ENCODE assay signal across 8 mouse cellular contexts in genomic region chr4:139967922-139968321, GRCm38 (mm10). TPM values are rescaled to one million over a fixed set of nuclear protein-coding genes. Genes with fewer than 3 reads are reported as not detected.
A peak's percentile ranks its signal among the peaks of the same experiment; 100 is the strongest.
DNase-seq lines count a peak whose midpoint lies in the region; ATAC-seq lines count a peak whose summit lies in the region.

Gene Klhdc7a (minus strand): TSS chr4:139968026.

- peak within 1 kb of the TSS; percentile 72 for H3K27ac ChIP-seq in forebrain, embryonic 10.5 days
- H3K27ac ChIP-seq in forebrain, embryonic 16.5 days (ENCODE audit: low read length), result no peak within 1 kb of the TSS; the same call in 1 of the 2 replicates
- peak within 1 kb of the TSS; percentile 97 for H3K27ac ChIP-seq in kidney, embryonic 16.5 days (ENCODE audit: low read length)

- H3K4me2 ChIP-seq in forebrain, embryonic 16.5 days (ENCODE audit: low read length), result no peak within 1 kb of the TSS
- peak within 1 kb of the TSS; percentile 52 for H3K4me2 ChIP-seq in kidney, embryonic 16.5 days (replicated peaks; ENCODE audit: low read depth, low read length)

- no peak within 1 kb of the TSS for H3K9ac ChIP-seq in forebrain, embryonic 16.5 days (replicated peaks; ENCODE audit: low read depth, low read length)
- H3K9ac ChIP-seq in kidney, embryonic 16.5 days (replicated peaks; ENCODE audit: low read length), result peak within 1 kb of the TSS; percentile 55

- peaks cover 36% of the 10 kb centered on the region for H3K4me1 ChIP-seq in forebrain, embryonic 10.5 days
- peaks cover 6% of the 10 kb centered on the region; the same call in 1 of the 2 replicates for H3K4me1 ChIP-seq in forebrain, embryonic 16.5 days (replicated peaks; ENCODE audit: control insufficient read depth, insufficient read depth, low read length)
- H3K4me1 ChIP-seq in kidney, embryonic 16.5 days (ENCODE audit: insufficient read depth, low read length), result peaks cover 24% of the 10 kb centered on the region

- 53% methylated on average over 4 of the region's 4 CpGs for WGBS in forebrain, embryonic 10.5 days
- WGBS in forebrain, embryonic 16.5 days, result 39% methylated on average over 4 of the region's 4 CpGs
- WGBS in kidney, embryonic 16.5 days, result 16% methylated on average over 4 of the region's 4 CpGs

- no peak for DNase-seq in forebrain, embryonic 10.5 days (ENCODE audit: extremely low spot score, low spot score)
- DNase-seq in cerebellum, postnatal 14 days, result peak; percentile 91 to 92
- peak; percentile 70 to 84 for DNase-seq in heart, adult 9 months (ENCODE audit: low spot score in 2 of 2)
- DNase-seq in liver, result peak; percentile 48
- DNase-seq in right cerebral cortex, postnatal 10 days (ENCODE audit: low spot score in 2 of 2), result peak; percentile 82 to 86
- no peak for DNase-seq in c-Kit-positive CD71-positive TER-119-positive erythroid progenitor cells, embryonic 14.5 days (ENCODE audit: low spot score)

- ATAC-seq in forebrain, embryonic 16.5 days, result no peak
- peak; percentile 90 for ATAC-seq in kidney, embryonic 16.5 days (ENCODE audit: low FRiP score, low TSS enrichment)

- H3K9me3 ChIP-seq in forebrain, embryonic 10.5 days, result no peaks in the 10 kb centered on the region
- no peaks in the 10 kb centered on the region for H3K9me3 ChIP-seq in forebrain, embryonic 16.5 days (ENCODE audit: control insufficient read depth, low read length)
- H3K9me3 ChIP-seq in kidney, embryonic 16.5 days (ENCODE audit: low read length), result no peaks in the 10 kb centered on the region

- peaks cover 14% of the 10 kb centered on the region for H3K27me3 ChIP-seq in forebrain, embryonic 10.5 days (ENCODE audit: poor library complexity, severe bottlenecking)
- no peaks in the 10 kb centered on the region for H3K27me3 ChIP-seq in forebrain, embryonic 16.5 days (replicated peaks; ENCODE audit: control insufficient read depth, insufficient read depth, low read length)
- no peaks in the 10 kb centered on the region for H3K27me3 ChIP-seq in kidney, embryonic 16.5 days (ENCODE audit: insufficient read depth, low read length)

- H3K36me3 ChIP-seq in forebrain, embryonic 10.5 days (replicated peaks), result no peaks in the 10 kb centered on the region
- H3K36me3 ChIP-seq in forebrain, embryonic 16.5 days (ENCODE audit: control insufficient read depth, insufficient read depth), result no peaks in the 10 kb centered on the region
- 0 out of 2 replicates have a peak, but pooled peaks cover 2% of the 10 kb centered on the region for H3K36me3 ChIP-seq in kidney, embryonic 16.5 days (ENCODE audit: insufficient read depth, low read length)

- peak within 1 kb of the TSS; percentile 5; the same call in 1 of the 2 replicates for H3K4me3 ChIP-seq in forebrain, embryonic 10.5 days
- H3K4me3 ChIP-seq in forebrain, embryonic 16.5 days (replicated peaks; ENCODE audit: low read length), result no peak within 1 kb of the TSS
- H3K4me3 ChIP-seq in kidney, embryonic 16.5 days (ENCODE audit: low read length), result peak within 1 kb of the TSS; percentile 44

RNA-seq across cellular contexts. Expression of gene Klhdc7a, which starts in this region (rescaled TPM):
- polyA plus RNA-seq in forebrain, embryonic 10.5 days (2016; fragmentation: Nextera tagmentation; extraction: Ambion mirVana), result 0.21 and 0.24 TPM in 2 replicates
- 0.29 and 0.53 TPM in 2 replicates for polyA plus RNA-seq in forebrain, embryonic 16.5 days (2015; fragmentation: Nextera tagmentation; extraction: Ambion mirVana)
- 8.7 and 9.1 TPM in 2 replicates for polyA plus RNA-seq in kidney, embryonic 16.5 days (2015; fragmentation: Nextera tagmentation; extraction: Ambion mirVana)

Comparison
In these comparisons a context has a peak if more than half of its experiments do, and no peak if none do; other contexts are left out.
1. DNase-seq: peak in cerebellum, postnatal 14 days (2 of 2), heart, adult 9 months (2 of 2), liver (single experiment) and right cerebral cortex, postnatal 10 days (2 of 2); none in forebrain, embryonic 10.5 days (single experiment) and c-Kit-positive CD71-positive TER-119-positive erythroid progenitor cells, embryonic 14.5 days (single experiment).